Mouse (Mus musculus): Measurements from ENCODE around the gene Wfdc11. TPM values are rescaled to one million over a fixed set of nuclear protein-coding genes. Genes with fewer than 3 reads are reported as not detected.

The Wfdc11 gene
- polyA plus RNA-seq, 1 experiment from 2014 or later = not detected

GRCm38 (mm10) chr2:164698201-164698600 lies 24.3 kb upstream of the Wfdc11 start, which contains the start of gene Spint4:
Gene Spint4, plus strand, starts transcription at chr2:164698501.
- Histone ChIP-seq H3K27me3 (ENCODE audit: control insufficient read depth, insufficient read depth, low read length) (0 out of 2 replicates have a peak, but pooled peaks cover 3% of the 10 kb centered on the region), H3K4me1 (ENCODE audit: control insufficient read depth, insufficient read depth, low read length) (no peaks in the 10 kb centered on the region), H3K4me2 (no peak within 1 kb of the TSS), H3K36me3 (ENCODE audit: control insufficient read depth, insufficient read depth, low read length) (no peaks in the 10 kb centered on the region), H3K9ac (ENCODE audit: low read depth, low read length) (no peak within 1 kb of the TSS), H3K4me3 (ENCODE audit: low read depth, low read length) (no peak within 1 kb of the TSS), H3K27ac (ENCODE audit: low read depth, low read length) (no peak within 1 kb of the TSS), H3K9me3 (replicated peaks; ENCODE audit: control insufficient read depth, low read length) (no peaks in the 10 kb centered on the region)
- WGBS (ENCODE audit: insufficient replicate concordance) = 75% methylated on average over 4 of the region's 4 CpGs
- ATAC-seq (replicated peaks; ENCODE audit: insufficient number of reproducible peaks, low FRiP score, low TSS enrichment) = no peak

- no peaks in the 10 kb centered on the region for H3K4me1 ChIP-seq (ENCODE audit: control insufficient read depth, insufficient read depth, low read length)
- 65% methylated on average over 3 of the region's 3 CpGs for WGBS (ENCODE audit: insufficient replicate concordance)
- H3K36me3 ChIP-seq (ENCODE audit: control insufficient read depth, insufficient read depth, low read length) = no peaks in the 10 kb centered on the region
- H3K4me2 ChIP-seq = no peak within 1 kb of the TSS
- no peak within 1 kb of the TSS for H3K27ac ChIP-seq (ENCODE audit: low read depth, low read length)
- no peak within 1 kb of the TSS for H3K9ac ChIP-seq (ENCODE audit: low read depth, low read length)
- ATAC-seq (replicated peaks; ENCODE audit: insufficient number of reproducible peaks, low FRiP score, low TSS enrichment) = no peak
- 0 out of 2 replicates have a peak, but pooled peaks cover 4% of the 10 kb centered on the region for H3K27me3 ChIP-seq (ENCODE audit: control insufficient read depth, insufficient read depth, low read length)
- H3K4me3 ChIP-seq (ENCODE audit: low read depth, low read length) = no peak within 1 kb of the TSS
- H3K9me3 ChIP-seq (replicated peaks; ENCODE audit: control insufficient read depth, low read length) = no peaks in the 10 kb centered on the region
These were observed 10.9 kb upstream of the Wfdc11 start, which contains the start of gene Wfdc13 for GRCm38 (mm10) chr2:164684807-164685206. Gene Wfdc13, plus strand, starts transcription at chr2:164685107.

- no peaks in the 10 kb centered on the region for H3K27me3 ChIP-seq (ENCODE audit: control insufficient read depth, insufficient read depth, low read length)
- no peaks in the 10 kb centered on the region for H3K9me3 ChIP-seq (replicated peaks; ENCODE audit: control insufficient read depth, low read length)
- no peak for ATAC-seq (replicated peaks; ENCODE audit: insufficient number of reproducible peaks, low FRiP score, low TSS enrichment)
- 0 out of 2 replicates have a peak, but pooled peaks cover 3% of the 10 kb centered on the region for H3K4me1 ChIP-seq (ENCODE audit: control insufficient read depth, insufficient read depth, low read length)
- H3K9ac ChIP-seq (ENCODE audit: low read depth, low read length) = no peak overlapping the region
- no peak overlapping the region for H3K4me2 ChIP-seq
- 46% methylated on average over 3 of the region's 3 CpGs for whole genome bisulfite sequencing (ENCODE audit: insufficient replicate concordance)
- H3K27ac ChIP-seq (ENCODE audit: low read depth, low read length) = no peak overlapping the region
- H3K4me3 ChIP-seq (ENCODE audit: low read depth, low read length) = no peak overlapping the region
- no peaks in the 10 kb centered on the region for H3K36me3 ChIP-seq (ENCODE audit: control insufficient read depth, insufficient read depth, low read length)
These were observed 6.0 kb upstream of the Wfdc11 start for GRCm38 (mm10) chr2:164679906-164680305.

GRCm38 (mm10) chr2:164678848-164679625 lies 5.2 kb upstream of the Wfdc11 start:
- 0 out of 2 replicates have a peak overlapping the region, but pooled peaks have one; percentile 34 for H3K9ac ChIP-seq (ENCODE audit: low read depth, low read length)
- H3K36me3 ChIP-seq (ENCODE audit: control insufficient read depth, insufficient read depth, low read length) = no peaks in the 10 kb centered on the region
- H3K27ac ChIP-seq (ENCODE audit: low read depth, low read length) = no peak overlapping the region
- no peaks in the 10 kb centered on the region for H3K27me3 ChIP-seq (ENCODE audit: control insufficient read depth, insufficient read depth, low read length)
- 20% methylated on average over 19 of the region's 19 CpGs for WGBS (ENCODE audit: insufficient replicate concordance)
- peak overlapping the region; percentile 34 for H3K4me3 ChIP-seq (ENCODE audit: low read depth, low read length)
- 0 out of 2 replicates have a peak, but pooled peaks cover 3% of the 10 kb centered on the region for H3K4me1 ChIP-seq (ENCODE audit: control insufficient read depth, insufficient read depth, low read length)
- peak overlapping the region; percentile 63 for H3K4me2 ChIP-seq
- peak; percentile 42; the same call in 1 of the 2 replicates for ATAC-seq (replicated peaks; ENCODE audit: insufficient number of reproducible peaks, low FRiP score, low TSS enrichment)
- no peaks in the 10 kb centered on the region for H3K9me3 ChIP-seq (replicated peaks; ENCODE audit: control insufficient read depth, low read length)

- ATAC-seq (replicated peaks; ENCODE audit: insufficient number of reproducible peaks, low FRiP score, low TSS enrichment) = no peak
- Histone ChIP-seq H3K4me1 (ENCODE audit: control insufficient read depth, insufficient read depth, low read length) (0 out of 2 replicates have a peak, but pooled peaks cover 3% of the 10 kb centered on the region), H3K27me3 (ENCODE audit: control insufficient read depth, insufficient read depth, low read length) (no peaks in the 10 kb centered on the region), H3K9ac (ENCODE audit: low read depth, low read length) (no peak overlapping the region), H3K9me3 (replicated peaks; ENCODE audit: control insufficient read depth, low read length) (0 out of 2 replicates have a peak, but pooled peaks cover 2% of the 10 kb centered on the region), H3K4me2 (no peak overlapping the region), H3K36me3 (ENCODE audit: control insufficient read depth, insufficient read depth, low read length) (no peaks in the 10 kb centered on the region), H3K27ac (ENCODE audit: low read depth, low read length) (no peak overlapping the region), H3K4me3 (ENCODE audit: low read depth, low read length) (no peak overlapping the region)
- 73% methylated on average over 16 of the region's 16 CpGs for WGBS (ENCODE audit: insufficient replicate concordance)
These were observed 3.2 kb upstream of the Wfdc11 start for GRCm38 (mm10) chr2:164676916-164677685.

- no peak overlapping the region for H3K4me3 ChIP-seq (ENCODE audit: low read depth, low read length)
- WGBS (ENCODE audit: insufficient replicate concordance) = 75% methylated on average over 7 of the region's 7 CpGs
- ATAC-seq (replicated peaks; ENCODE audit: insufficient number of reproducible peaks, low FRiP score, low TSS enrichment) = no peak
- H3K9ac ChIP-seq (ENCODE audit: low read depth, low read length) = no peak overlapping the region
- 0 out of 2 replicates have a peak, but pooled peaks cover 2% of the 10 kb centered on the region for H3K9me3 ChIP-seq (replicated peaks; ENCODE audit: control insufficient read depth, low read length)
- 0 out of 2 replicates have a peak, but pooled peaks cover 3% of the 10 kb centered on the region for H3K4me1 ChIP-seq (ENCODE audit: control insufficient read depth, insufficient read depth, low read length)
- no peak overlapping the region for H3K27ac ChIP-seq (ENCODE audit: low read depth, low read length)
- H3K4me2 ChIP-seq = no peak overlapping the region
- H3K27me3 ChIP-seq (ENCODE audit: control insufficient read depth, insufficient read depth, low read length) = no peaks in the 10 kb centered on the region
- no peaks in the 10 kb centered on the region for H3K36me3 ChIP-seq (ENCODE audit: control insufficient read depth, insufficient read depth, low read length)
These were observed 2.2 kb upstream of the Wfdc11 start for GRCm38 (mm10) chr2:164676103-164676502.

GRCm38 (mm10) chr2:164670938-164671337 lies 2.9 kb downstream of the Wfdc11 start:
- H3K9ac ChIP-seq (ENCODE audit: low read depth, low read length) = no peak overlapping the region
- H3K27me3 ChIP-seq (ENCODE audit: control insufficient read depth, insufficient read depth, low read length) = no peaks in the 10 kb centered on the region
- H3K27ac ChIP-seq (ENCODE audit: low read depth, low read length) = no peak overlapping the region
- ATAC-seq (replicated peaks; ENCODE audit: insufficient number of reproducible peaks, low FRiP score, low TSS enrichment) = no peak
- H3K4me3 ChIP-seq (ENCODE audit: low read depth, low read length) = no peak overlapping the region
- H3K4me1 ChIP-seq (ENCODE audit: control insufficient read depth, insufficient read depth, low read length) = no peaks in the 10 kb centered on the region
- 45% methylated on average over 1 of the region's 1 CpGs for WGBS (ENCODE audit: insufficient replicate concordance)
- H3K4me2 ChIP-seq = no peak overlapping the region
- no peaks in the 10 kb centered on the region for H3K36me3 ChIP-seq (ENCODE audit: control insufficient read depth, insufficient read depth, low read length)
- H3K9me3 ChIP-seq (replicated peaks; ENCODE audit: control insufficient read depth, low read length) = 0 out of 2 replicates have a peak, but pooled peaks cover 5% of the 10 kb centered on the region

GRCm38 (mm10) chr2:164670261-164670660 lies 3.6 kb downstream of the Wfdc11 start:
- H3K9ac ChIP-seq (ENCODE audit: low read depth, low read length) = no peak overlapping the region
- no peaks in the 10 kb centered on the region for H3K4me1 ChIP-seq (ENCODE audit: control insufficient read depth, insufficient read depth, low read length)
- H3K4me3 ChIP-seq (ENCODE audit: low read depth, low read length) = no peak overlapping the region
- no peaks in the 10 kb centered on the region for H3K36me3 ChIP-seq (ENCODE audit: control insufficient read depth, insufficient read depth, low read length)
- no peak for ATAC-seq (replicated peaks; ENCODE audit: insufficient number of reproducible peaks, low FRiP score, low TSS enrichment)
- H3K27ac ChIP-seq (ENCODE audit: low read depth, low read length) = no peak overlapping the region
- WGBS (ENCODE audit: insufficient replicate concordance) = 72% methylated on average over 5 of the region's 5 CpGs
- H3K4me2 ChIP-seq = no peak overlapping the region
- 0 out of 2 replicates have a peak, but pooled peaks cover 5% of the 10 kb centered on the region for H3K9me3 ChIP-seq (replicated peaks; ENCODE audit: control insufficient read depth, low read length)
- H3K27me3 ChIP-seq (ENCODE audit: control insufficient read depth, insufficient read depth, low read length) = no peaks in the 10 kb centered on the region
